Mouse (Mus musculus): ENCODE data around the gene Nmu. TPM values are rescaled to one million over a fixed set of nuclear protein-coding genes. Genes with fewer than 3 reads are reported as not detected.

Nmu gene
- polyA plus RNA-seq, 1 experiment from 2014 or later, result 0.16 TPM

- peak overlapping the region; percentile 98 for H3K27ac ChIP-seq
- peak; percentile 82 for DNase-seq (ENCODE audit: low spot score)
- peaks cover 7% of the 10 kb centered on the region for H3K4me1 ChIP-seq
- H3K27me3 ChIP-seq (ENCODE audit: insufficient read depth, poor library complexity, severe bottlenecking), result no peaks in the 10 kb centered on the region
- H3K4me3 ChIP-seq, result peak overlapping the region; percentile 99
- H3K36me3 ChIP-seq, result 0 out of 2 replicates have a peak, but pooled peaks cover 2% of the 10 kb centered on the region
- under 1% methylated on average over 92 of the region's 100 CpGs for WGBS
- H3K9me3 ChIP-seq, result no peaks in the 10 kb centered on the region
Measured at GRCm38 (mm10) chr5:76303745-76304451, 59.7 kb downstream of the Nmu start.

DNA sequence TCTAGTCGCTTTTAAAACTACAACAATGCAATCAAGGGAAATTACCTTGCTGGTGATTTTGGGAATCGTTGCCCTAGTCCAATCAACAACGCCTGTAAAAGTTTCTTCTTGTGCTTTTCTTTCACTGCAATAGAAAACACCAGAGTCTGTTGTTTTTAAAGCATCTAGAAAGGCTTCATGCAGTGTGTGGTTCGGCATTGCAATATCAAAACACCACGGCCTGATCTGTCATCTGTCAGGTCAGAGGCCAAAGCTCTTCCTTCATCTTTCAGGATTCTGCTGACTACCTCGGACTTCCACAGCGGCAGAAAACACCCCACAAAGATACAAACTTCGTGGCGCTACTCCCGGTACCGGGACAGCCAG lies 60.2 kb downstream of the Nmu start:
- Histone ChIP-seq H3K27ac (peak overlapping the region; percentile 98), H3K4me1 (peaks cover 7% of the 10 kb centered on the region), H3K27me3 (ENCODE audit: insufficient read depth, poor library complexity, severe bottlenecking) (no peaks in the 10 kb centered on the region), H3K36me3 (0 out of 2 replicates have a peak, but pooled peaks cover 2% of the 10 kb centered on the region), H3K9me3 (no peaks in the 10 kb centered on the region), H3K4me3 (peak overlapping the region; percentile 99)
- WGBS, result 7% methylated on average over 11 of the region's 11 CpGs
- DNase-seq (ENCODE audit: low spot score), result no peak

DNA sequence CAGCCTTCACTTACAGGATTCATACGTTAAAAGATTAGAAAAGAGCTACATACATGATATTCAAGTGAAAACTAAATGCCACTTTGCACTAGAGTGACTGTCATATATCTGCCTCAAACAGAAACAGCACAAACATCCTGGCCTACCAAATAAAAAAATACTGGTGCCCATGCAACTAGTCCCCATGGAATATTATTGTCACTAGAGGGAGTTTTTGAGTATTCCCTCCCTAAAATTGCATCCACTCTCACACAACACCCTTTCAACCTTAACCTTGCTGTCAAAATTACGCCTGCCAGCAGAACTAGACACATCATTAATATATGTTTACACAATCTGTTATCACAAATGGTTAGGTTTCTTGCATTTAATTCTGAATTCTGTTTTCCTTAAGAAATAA lies 61.6 kb downstream of the Nmu start:
- Histone ChIP-seq H3K36me3 (0 out of 2 replicates have a peak, but pooled peaks cover 2% of the 10 kb centered on the region), H3K27me3 (ENCODE audit: insufficient read depth, poor library complexity, severe bottlenecking) (no peaks in the 10 kb centered on the region), H3K4me3 (no peak overlapping the region), H3K27ac (no peak overlapping the region), H3K4me1 (peaks cover 7% of the 10 kb centered on the region), H3K9me3 (no peaks in the 10 kb centered on the region)
- 94% methylated on average over 2 of the region's 2 CpGs for WGBS
- no peak for DNase-seq (ENCODE audit: low spot score)

DNA sequence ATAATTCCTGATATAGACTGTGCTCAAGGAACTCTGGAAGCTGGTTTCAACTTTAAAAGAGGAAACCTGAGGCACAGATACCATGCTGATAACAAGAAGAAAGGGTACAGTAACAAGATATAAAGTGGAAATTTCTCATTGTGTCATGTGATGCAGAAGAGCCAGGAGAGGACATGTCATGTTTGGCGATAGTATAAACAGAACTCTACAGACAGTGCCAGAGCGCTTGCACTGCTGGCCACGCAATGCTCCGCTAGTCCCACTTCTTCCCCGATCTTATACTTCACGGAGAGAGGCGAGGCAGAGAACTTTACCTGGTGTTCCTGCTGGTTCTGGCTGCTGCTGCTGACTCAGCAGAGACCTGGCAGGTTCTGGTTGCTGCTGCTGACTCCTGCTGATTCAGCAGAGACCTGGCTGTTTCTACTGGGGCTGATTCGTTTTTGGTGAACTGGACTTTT lies 74.3 kb downstream of the Nmu start:
- H3K27me3 ChIP-seq (ENCODE audit: insufficient read depth, poor library complexity, severe bottlenecking), result no peaks in the 10 kb centered on the region
- no peaks in the 10 kb centered on the region for H3K9me3 ChIP-seq
- no peak for DNase-seq (ENCODE audit: low spot score)
- no peak overlapping the region for H3K27ac ChIP-seq
- H3K4me1 ChIP-seq, result no peaks in the 10 kb centered on the region
- no peaks in the 10 kb centered on the region for H3K36me3 ChIP-seq
- 84% methylated on average over 8 of the region's 8 CpGs for WGBS
- no peak overlapping the region for H3K4me3 ChIP-seq

DNA sequence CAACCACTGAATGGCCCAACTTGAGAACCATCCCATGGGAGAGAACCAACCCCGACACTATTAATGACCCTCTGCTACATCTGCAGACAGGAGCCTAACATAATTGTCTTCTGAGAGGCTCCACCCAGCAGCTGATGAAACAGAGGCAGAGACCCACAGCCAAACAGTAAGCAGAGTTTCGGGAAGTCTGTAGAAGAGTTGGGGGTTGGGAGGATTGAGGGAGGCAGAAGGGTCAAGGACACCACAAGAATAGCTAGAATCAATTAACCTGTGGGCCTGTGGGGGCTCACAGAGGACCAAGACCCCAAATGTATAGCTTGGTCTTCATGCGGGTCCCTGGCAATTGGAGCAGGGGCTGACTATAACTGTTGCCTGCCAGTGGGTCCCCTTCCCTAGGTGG lies 75.3 kb downstream of the Nmu start:
- WGBS, result 87% methylated on average over 3 of the region's 3 CpGs
- H3K4me1 ChIP-seq, result no peaks in the 10 kb centered on the region; the same call in 1 of the 2 replicates
- no peak overlapping the region for H3K27ac ChIP-seq
- DNase-seq (ENCODE audit: low spot score), result no peak
- H3K27me3 ChIP-seq (ENCODE audit: insufficient read depth, poor library complexity, severe bottlenecking), result no peaks in the 10 kb centered on the region
- no peaks in the 10 kb centered on the region for H3K9me3 ChIP-seq
- H3K4me3 ChIP-seq, result no peak overlapping the region
- no peaks in the 10 kb centered on the region for H3K36me3 ChIP-seq

- DNase-seq (ENCODE audit: low spot score), result no peak
- H3K4me1 ChIP-seq, result no peaks in the 10 kb centered on the region; the same call in 1 of the 2 replicates
- no peaks in the 10 kb centered on the region for H3K9me3 ChIP-seq
- no peaks in the 10 kb centered on the region for H3K36me3 ChIP-seq
- H3K4me3 ChIP-seq, result no peak overlapping the region
- 76% methylated on average over 5 of the region's 5 CpGs for WGBS
- no peaks in the 10 kb centered on the region for H3K27me3 ChIP-seq (ENCODE audit: insufficient read depth, poor library complexity, severe bottlenecking)
- H3K27ac ChIP-seq, result no peak overlapping the region
Measured at GRCm38 (mm10) chr5:76287062-76287461, 76.5 kb downstream of the Nmu start.

- no peak overlapping the region for H3K27ac ChIP-seq
- no peak overlapping the region for H3K4me3 ChIP-seq
- no peak for DNase-seq (ENCODE audit: low spot score)
- no peaks in the 10 kb centered on the region for H3K27me3 ChIP-seq (ENCODE audit: insufficient read depth, poor library complexity, severe bottlenecking)
- WGBS, result 71% methylated on average over 4 of the region's 4 CpGs
- no peaks in the 10 kb centered on the region for H3K36me3 ChIP-seq
- H3K4me1 ChIP-seq, result no peaks in the 10 kb centered on the region; the same call in 1 of the 2 replicates
- no peaks in the 10 kb centered on the region for H3K9me3 ChIP-seq
Measured at GRCm38 (mm10) chr5:76285699-76286098, 77.9 kb downstream of the Nmu start.

- H3K27me3 ChIP-seq (ENCODE audit: insufficient read depth, poor library complexity, severe bottlenecking), result no peaks in the 10 kb centered on the region
- H3K27ac ChIP-seq, result no peak overlapping the region
- DNase-seq (ENCODE audit: low spot score), result no peak
- no peaks in the 10 kb centered on the region; the same call in 1 of the 2 replicates for H3K4me1 ChIP-seq
- no peak overlapping the region for H3K4me3 ChIP-seq
- H3K9me3 ChIP-seq, result no peaks in the 10 kb centered on the region
- no peaks in the 10 kb centered on the region for H3K36me3 ChIP-seq
- WGBS, result 80% methylated on average over 1 of the region's 1 CpGs
Measured at GRCm38 (mm10) chr5:76283890-76284289, 79.7 kb downstream of the Nmu start.

Other genes with a start within 250 kb of the Nmu start
- 31.0 and 32.6 TPM in 2 replicates for gene Srd5a3, start 223.5 kb downstream of the Nmu start, polyA plus RNA-seq (2016; fragmentation: Nextera tagmentation; extraction: Ambion mirVana)
- gene Tmem165, start 179.9 kb downstream of the Nmu start, polyA plus RNA-seq (2016; fragmentation: Nextera tagmentation; extraction: Ambion mirVana), result 71.1 and 101 TPM in 2 replicates
- 10.5 and 11.1 TPM in 2 replicates for gene Clock, start 59.0 kb downstream of the Nmu start, polyA plus RNA-seq (2016; fragmentation: Nextera tagmentation; extraction: Ambion mirVana)
- not detected in 2 replicates for gene Pdcl2, start 32.6 kb downstream of the Nmu start, polyA plus RNA-seq (2016; fragmentation: Nextera tagmentation; extraction: Ambion mirVana)
- gene Gm7271, start 120.3 kb upstream of the Nmu start, polyA plus RNA-seq (2016; fragmentation: Nextera tagmentation; extraction: Ambion mirVana), result not detected in 2 replicates
- 30.0 and 31.8 TPM in 2 replicates for gene Exoc1, start 165.5 kb upstream of the Nmu start, polyA plus RNA-seq (2016; fragmentation: Nextera tagmentation; extraction: Ambion mirVana)
- 7.7 TPM in 2 replicates for gene Cep135, start 224.9 kb upstream of the Nmu start, polyA plus RNA-seq (2016; fragmentation: Nextera tagmentation; extraction: Ambion mirVana)

All from heart, embryonic 10.5 days (tissue).